Mouse (Mus musculus): ENCODE results near the gene Rnf145. TPM values are rescaled to one million over a fixed set of nuclear protein-coding genes. Genes with fewer than 3 reads are reported as not detected.
A peak's percentile ranks its signal among the peaks of the same experiment; 100 is the strongest.

Rnf145 gene
- total RNA-seq (2014; rRNA removed; ENCODE audit: low replicate concordance) = 35.4 and 38.1 TPM in 2 replicates
- polyA plus RNA-seq (2015; fragmentation: Nextera tagmentation; extraction: Ambion mirVana) = 23.3 and 28.1 TPM in 2 replicates

DNA sequence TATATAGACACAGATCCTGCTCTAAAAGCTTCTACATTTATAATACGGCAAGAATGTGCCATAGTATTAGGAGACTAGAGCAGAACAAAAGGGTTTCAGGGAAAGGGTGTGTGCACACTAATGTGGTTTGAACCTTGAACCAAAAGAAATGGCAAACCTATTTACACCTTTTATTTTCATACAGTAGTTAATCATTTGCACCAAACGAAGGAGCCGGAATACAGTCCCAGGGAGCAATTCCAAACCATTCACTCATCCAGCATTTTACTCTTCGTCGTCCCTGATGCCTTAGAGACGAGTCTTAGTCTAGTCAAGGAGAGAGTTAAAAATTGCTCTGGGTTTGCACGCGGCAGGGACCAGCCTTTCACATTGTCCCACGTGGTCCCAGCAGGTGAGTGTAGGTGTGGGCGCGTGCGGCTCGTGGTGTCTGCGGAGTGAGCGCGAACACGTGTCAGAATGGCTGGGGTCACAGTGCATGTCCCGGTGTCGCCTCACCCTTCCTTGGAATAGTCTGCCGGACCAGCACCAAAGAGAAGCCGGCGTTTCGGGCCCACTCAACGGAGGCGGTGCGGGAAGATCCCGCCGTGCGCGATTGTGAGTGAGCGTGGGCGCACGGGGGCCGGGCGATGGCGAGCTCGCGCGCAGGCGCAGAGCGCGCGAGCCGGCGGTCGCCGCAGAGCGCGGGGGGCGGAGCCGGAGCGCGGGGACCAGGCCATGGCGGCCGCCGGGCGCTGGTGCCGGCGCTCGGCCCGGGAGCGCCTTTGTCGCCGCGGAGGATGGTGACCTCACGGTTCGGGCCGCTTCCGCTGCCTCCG, at the start of gene Rnf145:
Gene Rnf145, plus strand, starts transcription at position 684 of the 815 bp plus-strand sequence.
- Histone ChIP-seq H3K36me3 (replicated peaks; ENCODE audit: control insufficient read depth, insufficient read depth, low read length) (no peaks in the 10 kb centered on the region), H3K9me3 (replicated peaks; ENCODE audit: control insufficient read depth, low read length) (no peaks in the 10 kb centered on the region), H3K4me2 (ENCODE audit: low read depth, low read length) (peak within 1 kb of the TSS; percentile 99), H3K4me1 (ENCODE audit: control insufficient read depth, insufficient read depth) (peaks cover 9% of the 10 kb centered on the region), H3K27me3 (ENCODE audit: control insufficient read depth, insufficient read depth, low read length) (no peaks in the 10 kb centered on the region), H3K4me3 (ENCODE audit: low read depth, low read length) (peak within 1 kb of the TSS; percentile 100), H3K27ac (ENCODE audit: low read depth) (peak within 1 kb of the TSS; percentile 90), H3K9ac (replicated peaks; ENCODE audit: low read depth, low read length) (peak within 1 kb of the TSS; percentile 90)
- ATAC-seq (ENCODE audit: insufficient read depth, low read depth) = peak; percentile 81
- under 1% methylated on average over 59 of the region's 70 CpGs for WGBS
- TF ChIP-seq CTCF (IDR thresholded peaks at IDR 0.05; ENCODE audit: low read depth) (no peak), EP300 (IDR thresholded peaks at IDR 0.05; ENCODE audit: low read depth) (no peak)
- DNase-seq (ENCODE audit: low spot score) = peak; percentile 53

DNA sequence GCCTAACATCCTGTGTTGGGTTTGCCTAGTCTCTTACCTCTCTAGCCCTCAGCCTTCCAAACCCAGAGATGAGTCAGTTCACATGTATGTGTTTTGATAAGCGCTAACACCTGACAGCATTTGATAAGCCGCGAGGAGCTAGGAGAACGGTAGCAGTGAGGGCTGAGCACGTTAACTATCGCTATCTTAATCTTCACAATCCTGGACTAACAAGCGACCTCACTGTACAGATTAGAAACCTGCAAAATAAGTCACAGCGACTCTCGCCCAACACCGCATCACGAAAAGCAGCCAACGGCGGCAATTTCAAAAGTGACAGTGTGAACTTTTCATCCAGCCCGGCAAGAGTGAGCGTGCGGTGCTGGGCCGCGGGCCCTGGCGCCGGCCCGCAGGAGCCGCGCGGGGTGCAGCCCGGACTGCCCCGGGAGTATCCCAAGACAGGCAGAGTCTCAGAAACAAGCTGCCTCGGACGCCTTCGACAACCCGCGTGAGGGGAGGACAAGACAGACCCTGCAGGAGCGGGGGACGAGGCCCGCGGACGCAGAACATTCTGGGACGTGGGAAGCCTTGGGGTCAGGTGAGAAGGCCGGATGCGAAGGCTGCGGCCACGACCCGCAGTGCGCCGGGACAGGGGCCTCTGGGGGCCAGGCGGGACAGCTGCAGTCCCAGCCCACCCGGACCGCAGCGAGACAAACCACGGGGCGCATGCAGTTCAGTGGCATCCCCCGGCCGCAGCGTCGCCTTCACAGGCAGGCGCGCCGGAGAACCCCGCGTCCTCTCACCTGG, 48.9 kb upstream of the Rnf145 start:
- TF ChIP-seq EP300 (IDR thresholded peaks at IDR 0.05; ENCODE audit: low read depth) (no peak), CTCF (IDR thresholded peaks at IDR 0.05; ENCODE audit: low read depth) (no peak)
- peak overlapping the region; percentile 85 for H3K4me3 ChIP-seq (ENCODE audit: low read depth, low read length)

DNA sequence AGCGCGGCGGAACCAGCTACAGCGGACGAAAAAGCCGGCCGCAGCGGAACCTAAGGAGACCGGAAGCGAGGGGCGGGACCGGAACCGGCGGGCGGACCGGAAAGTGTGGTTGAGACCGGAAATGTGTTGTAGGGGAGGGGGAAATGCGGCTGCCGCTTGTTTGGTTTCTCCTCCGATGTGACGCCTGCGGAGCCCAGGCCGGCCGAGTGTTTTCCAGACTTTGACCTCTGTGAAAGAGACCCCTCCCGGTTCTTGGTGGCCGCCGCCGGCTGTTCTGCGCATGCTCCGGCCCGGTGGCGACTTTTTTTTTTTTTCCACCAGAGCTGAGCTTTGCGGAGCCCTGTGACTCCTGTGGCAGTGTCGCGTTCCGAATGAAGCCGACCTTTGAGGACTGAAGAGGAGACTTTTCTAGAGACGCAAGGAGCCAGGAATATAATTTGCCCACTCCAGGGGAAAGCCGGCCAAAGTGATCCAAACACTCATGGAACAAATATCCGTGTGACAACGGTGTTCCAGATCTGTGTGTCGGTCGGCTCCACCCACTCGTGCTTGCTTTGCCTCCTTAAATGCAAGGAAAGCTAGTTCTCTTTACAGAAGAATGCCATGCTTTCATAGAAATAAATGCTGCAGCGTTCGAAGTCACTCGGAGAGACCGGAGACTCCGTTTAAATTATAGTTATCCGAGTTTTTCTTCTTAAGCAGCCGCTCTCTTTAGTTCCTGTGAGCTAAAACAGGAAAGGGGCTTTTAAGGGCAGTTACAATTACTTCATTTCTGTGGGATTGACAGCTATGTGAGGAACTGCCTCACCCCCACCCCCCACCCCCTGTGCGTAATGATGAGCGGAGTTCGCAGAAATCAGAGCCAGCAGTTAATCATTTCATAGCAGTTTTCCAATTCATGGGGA, 48.1 kb upstream of the Rnf145 start, which contains the start of gene Ublcp1:
Gene Ublcp1, minus strand, starts transcription at position 67 of the 905 bp plus-strand sequence.
- Histone ChIP-seq H3K36me3 (replicated peaks; ENCODE audit: control insufficient read depth, insufficient read depth, low read length) (peaks cover 3% of the 10 kb centered on the region; the same call in 1 of the 2 replicates), H3K4me3 (ENCODE audit: low read depth, low read length) (peak within 1 kb of the TSS; percentile 85), H3K9me3 (replicated peaks; ENCODE audit: control insufficient read depth, low read length) (no peaks in the 10 kb centered on the region), H3K27ac (ENCODE audit: low read depth) (peak within 1 kb of the TSS; percentile 97), H3K4me1 (ENCODE audit: control insufficient read depth, insufficient read depth) (peaks cover 17% of the 10 kb centered on the region), H3K9ac (replicated peaks; ENCODE audit: low read depth, low read length) (peak within 1 kb of the TSS; percentile 88), H3K27me3 (ENCODE audit: control insufficient read depth, insufficient read depth, low read length) (no peaks in the 10 kb centered on the region), H3K4me2 (ENCODE audit: low read depth, low read length) (peak within 1 kb of the TSS; percentile 86)
- TF ChIP-seq EP300 (IDR thresholded peaks at IDR 0.05; ENCODE audit: low read depth) (peak; percentile 76; the same call in 1 of the 2 replicates), CTCF (IDR thresholded peaks at IDR 0.05; ENCODE audit: low read depth) (no peak)
- DNase-seq (ENCODE audit: low spot score) = peak; percentile 97
- ATAC-seq (ENCODE audit: insufficient read depth, low read depth) = peak; percentile 95
- under 1% methylated on average over 54 of the region's 54 CpGs for WGBS

More for the DNA sequence above, 48.9 kb upstream of the Rnf145 start:
- Histone ChIP-seq H3K27ac (ENCODE audit: low read depth) (peak overlapping the region; percentile 97), H3K27me3 (ENCODE audit: control insufficient read depth, insufficient read depth, low read length) (no peaks in the 10 kb centered on the region), H3K4me1 (ENCODE audit: control insufficient read depth, insufficient read depth) (peaks cover 17% of the 10 kb centered on the region), H3K9ac (replicated peaks; ENCODE audit: low read depth, low read length) (peak overlapping the region; percentile 88), H3K4me2 (ENCODE audit: low read depth, low read length) (peak overlapping the region; percentile 86), H3K36me3 (replicated peaks; ENCODE audit: control insufficient read depth, insufficient read depth, low read length) (peaks cover 10% of the 10 kb centered on the region; the same call in 1 of the 2 replicates), H3K9me3 (replicated peaks; ENCODE audit: control insufficient read depth, low read length) (no peaks in the 10 kb centered on the region)
- ATAC-seq (ENCODE audit: insufficient read depth, low read depth) (peak; percentile 66), DNase-seq (ENCODE audit: low spot score) (peak; percentile 23)
- WGBS = 1% methylated on average over 59 of the region's 59 CpGs

DNA sequence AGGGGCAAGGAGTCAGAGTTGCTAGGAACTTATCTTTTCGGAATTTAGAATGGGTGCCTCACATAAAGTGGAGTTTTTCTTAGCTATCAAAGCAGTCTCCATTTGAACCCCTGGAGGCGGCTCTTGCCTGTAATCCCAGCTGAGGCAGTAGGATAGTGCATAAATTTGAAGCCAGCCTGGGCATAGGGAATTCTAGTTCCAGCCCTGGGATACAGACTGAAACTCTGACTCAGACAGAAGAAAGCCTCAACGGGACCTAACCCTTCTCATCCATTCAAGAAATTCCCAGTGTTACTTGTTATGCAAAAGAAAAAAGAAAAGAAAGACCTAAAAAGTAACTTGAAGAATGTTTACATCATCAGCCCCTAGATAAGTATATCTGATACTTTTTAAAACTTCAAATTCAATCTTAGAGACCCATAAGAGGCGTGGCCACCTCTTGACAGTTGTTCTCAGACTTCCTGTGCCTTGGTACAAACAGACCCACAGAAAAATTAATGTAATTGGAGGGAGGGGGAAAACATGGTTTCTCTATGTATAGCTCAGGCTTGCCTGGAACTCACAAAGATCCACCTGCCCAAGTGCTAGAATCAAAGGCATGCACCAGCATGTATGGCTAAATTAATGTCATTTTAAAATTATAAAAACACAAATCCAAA, 47.3 kb upstream of the Rnf145 start:
- DNase-seq (ENCODE audit: low spot score) = no peak
- ATAC-seq (ENCODE audit: insufficient read depth, low read depth) = no peak
- Histone ChIP-seq H3K36me3 (replicated peaks; ENCODE audit: control insufficient read depth, insufficient read depth, low read length) (no peaks in the 10 kb centered on the region), H3K4me3 (ENCODE audit: low read depth, low read length) (peak overlapping the region; percentile 85), H3K4me1 (ENCODE audit: control insufficient read depth, insufficient read depth) (peaks cover 17% of the 10 kb centered on the region), H3K9me3 (replicated peaks; ENCODE audit: control insufficient read depth, low read length) (no peaks in the 10 kb centered on the region), H3K27me3 (ENCODE audit: control insufficient read depth, insufficient read depth, low read length) (no peaks in the 10 kb centered on the region), H3K4me2 (ENCODE audit: low read depth, low read length) (peak overlapping the region; percentile 86), H3K27ac (ENCODE audit: low read depth) (peak overlapping the region; percentile 97), H3K9ac (replicated peaks; ENCODE audit: low read depth, low read length) (peak overlapping the region; percentile 88)
- 14% methylated on average over 4 of the region's 4 CpGs for WGBS
- TF ChIP-seq EP300 (IDR thresholded peaks at IDR 0.05; ENCODE audit: low read depth) = no peak
- TF ChIP-seq CTCF (IDR thresholded peaks at IDR 0.05; ENCODE audit: low read depth) = no peak

Data from heart, postnatal 0 days (tissue).